Mouse (Mus musculus) heart, postnatal 0 days (tissue): ENCODE measurements around the gene Rbms2. TPM values are rescaled to one million over a fixed set of nuclear protein-coding genes. Genes with fewer than 3 reads are reported as not detected.

ENCODE experiments used
- ATAC-seq: fragments of 200-750 bp; cut with Nextera tagmentation; 2 replicates; pipeline ENCODE4 v1.8.0; 2017; ENCODE audit warnings: low read depth, moderate number of reproducible peaks, moderate library complexity; ENCODE audit not compliant: insufficient read depth
- DNase-seq: peaks from one replicate; pipeline ENCODE4 v3.0.0-alpha.2; 2016; ENCODE audit warnings: low spot score
- H3K27ac ChIP-seq: fragments of 300-500 bp; sonication (generic); 2 replicates; pipeline ENCODE4 v1.5.1; 2014; ENCODE audit warnings: low read depth, mild to moderate bottlenecking
- H3K27me3 ChIP-seq: fragments of 300-500 bp; sonication (generic); 2 replicates; pipeline ENCODE4 v1.6.1; 2014; ENCODE audit warnings: low read length, mixed read lengths; ENCODE audit not compliant: control insufficient read depth, insufficient read depth
- H3K36me3 ChIP-seq: fragments of 300-500 bp; sonication (generic); replicated peaks from 2 replicates; pipeline ENCODE4 v1.6.1; 2014; ENCODE audit warnings: low read length, mixed read lengths; ENCODE audit not compliant: control insufficient read depth, insufficient read depth
- H3K4me1 ChIP-seq: fragments of 300-500 bp; sonication (generic); 2 replicates; pipeline ENCODE4 v1.6.1; 2014; ENCODE audit warnings: antibody characterized with exemption; ENCODE audit not compliant: control insufficient read depth, insufficient read depth
- H3K4me2 ChIP-seq: fragments of 300-500 bp; sonication (generic); 2 replicates; pipeline ENCODE4 v1.6.1; 2014; ENCODE audit warnings: low read depth, mild to moderate bottlenecking, low read length, moderate library complexity
- H3K4me3 ChIP-seq: fragments of 300-500 bp; sonication (generic); 2 replicates; pipeline ENCODE4 v1.5.1; 2014; ENCODE audit warnings: low read depth, low read length
- H3K9ac ChIP-seq: fragments of 300-500 bp; sonication (generic); replicated peaks from 2 replicates; pipeline ENCODE4 v1.6.1; 2014; ENCODE audit warnings: low read depth, low read length, mixed read lengths
- H3K9me3 ChIP-seq: fragments of 300-500 bp; sonication (generic); replicated peaks from 2 replicates; pipeline ENCODE4 v1.6.1; 2016; ENCODE audit warnings: low read length; ENCODE audit not compliant: control insufficient read depth
- CTCF ChIP-seq: IDR thresholded peaks from 2 replicates; pipeline ENCODE4 v1.5.1; 2016; ENCODE audit warnings: antibody characterized with exemption, control low read depth, low read depth
- EP300 ChIP-seq: IDR thresholded peaks from 2 replicates; pipeline ENCODE4 v1.6.1; 2016; ENCODE audit warnings: antibody characterized with exemption, low read depth
- WGBS: fragments of 180-500 bp; shearing (Covaris S2); extraction: QIAGEN DNeasy Blood & Tissue Kit; methylation state at CpG from one replicate; pipeline ENCODE4 v1.1.7; 2014; 5-methylcytosine and 5-hydroxymethylcytosine counted together
- polyA plus RNA-seq: library from polyadenylated mRNA; unstranded; fragments of >200 nt; fragmentation: Nextera tagmentation; extraction: Ambion mirVana; gene quantifications from 2 replicates; pipeline ENCODE4 v1.2.1, GENCODE M21; 2015
- total RNA-seq: library from RNA; depleted of rRNA; stranded (reverse); fragments of >200 nt; gene quantifications from 2 replicates; pipeline ENCODE4 v1.2.3, GENCODE M21; 2014; ENCODE audit warnings: low replicate concordance

Gene Rbms2
- total and polyA plus RNA-seq, 2 experiments from 2014 or later, result 29.9 to 41.9 TPM

- H3K4me2 ChIP-seq, result peak overlapping the region; percentile 90
- no peaks in the 10 kb centered on the region for H3K27me3 ChIP-seq
- ATAC-seq, result peak; percentile 68
- under 1% methylated on average over 78 of the region's 88 CpGs for WGBS
- H3K9ac ChIP-seq, result peak overlapping the region; percentile 88
- peaks cover 29% of the 10 kb centered on the region for H3K36me3 ChIP-seq
- TF ChIP-seq CTCF (peak; percentile 39; the same call in 1 of the 2 replicates), EP300 (peak; percentile 73; the same call in 1 of the 2 replicates)
- DNase-seq, result peak; percentile 83
- peaks cover 34% of the 10 kb centered on the region for H3K4me1 ChIP-seq
- H3K9me3 ChIP-seq, result no peaks in the 10 kb centered on the region
- H3K27ac ChIP-seq, result peak overlapping the region; percentile 98
- peak overlapping the region; percentile 85 for H3K4me3 ChIP-seq
Measured at GRCm38 (mm10) chr10:128092506-128093495, 87.3 kb downstream of the Rbms2 start.

- WGBS, result under 1% methylated on average over 20 of the region's 20 CpGs
- no peaks in the 10 kb centered on the region for H3K9me3 ChIP-seq
- no peak; the same call in 1 of the 2 replicates for ATAC-seq
- peaks cover 38% of the 10 kb centered on the region for H3K36me3 ChIP-seq
- TF ChIP-seq EP300 (no peak), CTCF (no peak)
- H3K4me2 ChIP-seq, result peak within 1 kb of the TSS; percentile 90
- peak within 1 kb of the TSS; percentile 88 for H3K9ac ChIP-seq
- H3K4me1 ChIP-seq, result peaks cover 32% of the 10 kb centered on the region
- no peaks in the 10 kb centered on the region for H3K27me3 ChIP-seq
- H3K27ac ChIP-seq, result peak within 1 kb of the TSS; percentile 98
- peak; percentile 53 for DNase-seq
- H3K4me3 ChIP-seq, result peak within 1 kb of the TSS; percentile 85
Measured at GRCm38 (mm10) chr10:128091564-128092505, 88.3 kb downstream of the Rbms2 start, which contains the start of gene Baz2a. TSS of gene Baz2a (plus strand) at chr10:128091577.

GRCm38 (mm10) chr10:128090651-128091563, 89.2 kb downstream of the Rbms2 start:
- Histone ChIP-seq H3K27ac (peak overlapping the region; percentile 98), H3K27me3 (no peaks in the 10 kb centered on the region), H3K9me3 (no peaks in the 10 kb centered on the region), H3K4me1 (peaks cover 30% of the 10 kb centered on the region), H3K4me2 (peak overlapping the region; percentile 90), H3K4me3 (peak overlapping the region; percentile 85), H3K36me3 (peaks cover 47% of the 10 kb centered on the region), H3K9ac (peak overlapping the region; percentile 88)
- no peak; the same call in 1 of the 2 replicates for TF ChIP-seq EP300
- peak; percentile 76 for TF ChIP-seq CTCF
- ATAC-seq (peak; percentile 53), DNase-seq (peak; percentile 94)
- WGBS, result 5% methylated on average over 14 of the region's 14 CpGs

- DNase-seq, result no peak
- 20% methylated on average over 5 of the region's 5 CpGs for WGBS
- H3K27me3 ChIP-seq, result no peaks in the 10 kb centered on the region
- peaks cover 33% of the 10 kb centered on the region for H3K4me1 ChIP-seq
- peaks cover 58% of the 10 kb centered on the region for H3K36me3 ChIP-seq
- no peak overlapping the region for H3K9ac ChIP-seq
- no peaks in the 10 kb centered on the region for H3K9me3 ChIP-seq
- TF ChIP-seq CTCF (no peak), EP300 (no peak)
- H3K27ac ChIP-seq, result no peak overlapping the region
- no peak overlapping the region for H3K4me3 ChIP-seq
- H3K4me2 ChIP-seq, result no peak overlapping the region
- no peak for ATAC-seq
Measured at GRCm38 (mm10) chr10:128089842-128090241, 90.3 kb downstream of the Rbms2 start.
